In genomic region chr6:97557147-97557546, GRCm38 (mm10) we compare ENCODE assay signal across 17 mouse cellular contexts.
DNase-seq lines count a peak whose midpoint lies in the region; ATAC-seq and TF ChIP-seq lines count a peak whose summit lies in the region.
"Had no signal": no experiment of that assay in that cellular context is flagged by ENCODE, and none has a peak within 500 bp of the region (broad histone marks: within the 10 kb centered on the region; RNA-seq: fewer than 3 reads in every experiment).

No protein-coding gene starts in this region.

- H3K27ac ChIP-seq in hindbrain, postnatal 0 days: 0 out of 2 replicates have a peak overlapping the region, but pooled peaks have one; percentile 32
- H3K27ac ChIP-seq: limb, embryonic 13.5 days; midbrain, embryonic 10.5 days had no signal

- no peak overlapping the region for H3K4me3 ChIP-seq in hindbrain, postnatal 0 days (ENCODE audit: low read length)
- H3K4me3 ChIP-seq: limb, embryonic 13.5 days; midbrain, embryonic 10.5 days had no signal

- H3K9ac ChIP-seq in hindbrain, postnatal 0 days (replicated peaks; ENCODE audit: low read length): no peak overlapping the region
- H3K9ac ChIP-seq: limb, embryonic 13.5 days had no signal

- no peaks in the 10 kb centered on the region for H3K9me3 ChIP-seq in hindbrain, postnatal 0 days (ENCODE audit: low read length)
- H3K9me3 ChIP-seq: midbrain, embryonic 10.5 days had no signal

- WGBS in hindbrain, postnatal 0 days: 44% methylated on average over 8 of the region's 8 CpGs

- peaks cover 7% of the 10 kb centered on the region for H3K4me1 ChIP-seq in hindbrain, postnatal 0 days (ENCODE audit: insufficient read depth, low read length)

- peak; percentile 82 for ATAC-seq in hindbrain, postnatal 0 days
- ATAC-seq: CD4-positive, CD25-positive, alpha-beta regulatory T cell, adult 4 months had no signal

- DNase-seq in lung, postnatal 10 days: peak; percentile 45
- no peak for DNase-seq in lung, postnatal 25 days (ENCODE audit: low spot score)
- DNase-seq in cerebellum, adult 11-12 months: peak; percentile 64
- peak; percentile 74 to 75 for DNase-seq in cerebellum, postnatal 14 days
- peak; percentile 77 for DNase-seq in hindbrain, postnatal 0 days (ENCODE audit: low spot score)
- DNase-seq in retina, postnatal 1 day: no peak
- no peak for DNase-seq in spleen, postnatal 10 days (ENCODE audit: low spot score in 2 of 2)
- DNase-seq: adrenal gland, postnatal 14 days; kidney, adult 18-20 months; kidney, postnatal 4 days; layer of hippocampus, postnatal 36 days; lung, postnatal 36 days; right cerebral cortex, postnatal 14 days; thymus, postnatal 4 days had no signal

- no peaks in the 10 kb centered on the region for H3K36me3 ChIP-seq in hindbrain, postnatal 0 days (ENCODE audit: insufficient read depth, low read length)
- H3K36me3 ChIP-seq: limb, embryonic 13.5 days; midbrain, embryonic 10.5 days had no signal

- H3K27me3 ChIP-seq in hindbrain, postnatal 0 days (ENCODE audit: insufficient read depth, low read length): no peaks in the 10 kb centered on the region
- H3K27me3 ChIP-seq: limb, embryonic 13.5 days had no signal

- H3K4me2 ChIP-seq in hindbrain, postnatal 0 days (ENCODE audit: low read depth, low read length): no peak overlapping the region
- H3K4me2 ChIP-seq: limb, embryonic 13.5 days had no signal

- TF ChIP-seq CTCF in hindbrain, postnatal 0 days (IDR thresholded peaks at IDR 0.05; ENCODE audit: low read depth): no peak

Comparison
In these comparisons a context has a peak if more than half of its experiments do, and no peak if none do; other contexts are left out.
1. DNase-seq: peak in lung, postnatal 10 days (single experiment), cerebellum, adult 11-12 months (single experiment), cerebellum, postnatal 14 days (2 of 2) and hindbrain, postnatal 0 days (single experiment); none in lung, postnatal 25 days (single experiment), retina, postnatal 1 day (single experiment) and spleen, postnatal 10 days (0 of 2).